ENCODE assay signal across 8 mouse cellular contexts in the genomic region with DNA sequence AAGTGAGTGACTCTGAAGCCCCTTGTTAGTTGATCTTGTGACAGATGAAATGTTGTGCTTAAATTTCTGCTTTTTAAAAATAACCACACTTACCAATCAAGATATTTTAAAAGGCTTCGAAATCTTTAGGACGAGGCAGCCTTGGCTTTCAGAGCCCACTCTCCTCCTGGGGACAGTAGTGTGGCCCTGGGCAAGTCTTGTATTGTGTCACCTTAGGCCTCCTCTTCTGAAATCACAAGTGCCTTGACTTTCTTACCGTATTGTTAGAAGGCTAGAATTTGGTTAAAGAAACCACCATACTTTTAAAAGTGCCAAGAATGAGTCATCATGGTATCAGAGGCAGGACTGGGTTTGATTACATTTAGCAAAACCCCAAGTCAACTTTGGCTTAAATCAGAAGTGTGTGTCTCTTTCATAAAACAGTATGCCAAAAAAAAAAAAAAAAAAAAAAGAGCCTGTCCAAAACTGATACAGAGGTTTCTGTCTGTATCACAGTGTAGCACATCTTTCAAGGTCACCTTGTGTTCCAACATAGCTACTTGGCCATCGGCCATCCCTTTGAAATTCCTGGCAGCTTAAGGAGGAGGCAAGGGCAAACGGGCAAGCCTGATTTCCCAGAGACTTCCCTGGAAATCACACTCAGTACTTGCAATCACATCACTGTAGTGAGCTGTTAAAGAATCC.
A peak's percentile ranks its signal among the peaks of the same experiment; 100 is the strongest.
DNase-seq lines count a peak whose midpoint lies in the region; ATAC-seq lines count a peak whose summit lies in the region.

No protein-coding gene starts in this region.

- H3K27ac ChIP-seq in intestine, embryonic 16.5 days (ENCODE audit: low read length), result no peak overlapping the region
- H3K27ac ChIP-seq in forebrain, embryonic 11.5 days (ENCODE audit: low read depth, low read length), result no peak overlapping the region

- no peaks in the 10 kb centered on the region for H3K9me3 ChIP-seq in intestine, embryonic 16.5 days (ENCODE audit: control insufficient read depth, low read length)
- no peaks in the 10 kb centered on the region for H3K9me3 ChIP-seq in forebrain, embryonic 11.5 days (ENCODE audit: control insufficient read depth, low read length)

- H3K4me3 ChIP-seq in intestine, embryonic 16.5 days (ENCODE audit: low read length), result no peak overlapping the region
- no peak overlapping the region for H3K4me3 ChIP-seq in forebrain, embryonic 11.5 days (ENCODE audit: low read depth, low read length)

- no peak overlapping the region for H3K4me2 ChIP-seq in intestine, embryonic 16.5 days (ENCODE audit: low read depth, low read length)
- no peak overlapping the region for H3K4me2 ChIP-seq in forebrain, embryonic 11.5 days (ENCODE audit: low read depth, low read length, severe bottlenecking)

- WGBS in intestine, embryonic 16.5 days, result 74% methylated on average over 5 of the region's 5 CpGs
- WGBS in forebrain, embryonic 11.5 days, result 81% methylated on average over 5 of the region's 5 CpGs

- ATAC-seq in intestine, embryonic 16.5 days, result no peak
- ATAC-seq in forebrain, embryonic 11.5 days (replicated peaks; ENCODE audit: low FRiP score), result no peak

- no peak overlapping the region for H3K9ac ChIP-seq in intestine, embryonic 16.5 days (ENCODE audit: low read depth, low read length)
- H3K9ac ChIP-seq in forebrain, embryonic 11.5 days (ENCODE audit: low read length), result no peak overlapping the region

- no peaks in the 10 kb centered on the region for H3K27me3 ChIP-seq in intestine, embryonic 16.5 days (replicated peaks; ENCODE audit: control insufficient read depth, insufficient read depth, low read length)
- H3K27me3 ChIP-seq in forebrain, embryonic 11.5 days (ENCODE audit: control insufficient read depth, insufficient read depth, low read length), result no peaks in the 10 kb centered on the region

- H3K4me1 ChIP-seq in intestine, embryonic 16.5 days (ENCODE audit: control insufficient read depth, insufficient read depth, low read length), result peaks cover 19% of the 10 kb centered on the region
- H3K4me1 ChIP-seq in forebrain, embryonic 11.5 days (replicated peaks; ENCODE audit: control insufficient read depth, insufficient read depth, low read length), result 0 out of 2 replicates have a peak, but pooled peaks cover 5% of the 10 kb centered on the region

- peak; percentile 76 for DNase-seq in left cerebral cortex, postnatal 4 days
- no peak for DNase-seq in left cerebral cortex, adult 8-10 months (ENCODE audit: low spot score in 2 of 2)
- DNase-seq in adrenal gland, postnatal 10 days, result peak; percentile 90
- DNase-seq in heart, postnatal 4 days, result peak; percentile 86
- peak; percentile 39 for DNase-seq in ovary, postnatal 14 days (ENCODE audit: low spot score)
- no peak for DNase-seq in thymus, postnatal 14 days
- no peak for DNase-seq in forebrain, embryonic 11.5 days (ENCODE audit: low spot score)

- no peaks in the 10 kb centered on the region for H3K36me3 ChIP-seq in intestine, embryonic 16.5 days (ENCODE audit: control insufficient read depth, insufficient read depth, low read length)
- no peaks in the 10 kb centered on the region; the same call in 1 of the 2 replicates for H3K36me3 ChIP-seq in forebrain, embryonic 11.5 days (ENCODE audit: control insufficient read depth, insufficient read depth, low read length)

- intact Hi-C loops in left cerebral cortex, postnatal 4 days (cut with DNase I), result no loop called here

Comparison
In these comparisons a context has a peak if more than half of its experiments do, and no peak if none do; other contexts are left out.
1. DNase-seq: peak in left cerebral cortex, postnatal 4 days (single experiment), adrenal gland, postnatal 10 days (single experiment), heart, postnatal 4 days (single experiment) and ovary, postnatal 14 days (single experiment); none in left cerebral cortex, adult 8-10 months (0 of 2), thymus, postnatal 14 days (single experiment) and forebrain, embryonic 11.5 days (single experiment).